Mouse (Mus musculus) activated CD4-positive, CD25-positive, alpha-beta regulatory T cell, adult 4 months (primary cell): ENCODE data around the gene Nr2e3. TPM values are rescaled to one million over a fixed set of nuclear protein-coding genes. Genes with fewer than 3 reads are reported as not detected.
"Not testable (repeated sequence)": the region's sequence is repeated elsewhere in the genome, so short reads cannot be mapped to it uniquely, and the experiment has no call there.

Source experiments
- ATAC-seq: one replicate; pipeline ENCODE4 v1.8.0; 2017
- polyA plus RNA-seq, 2 experiments: library from polyadenylated mRNA; unstranded; fragments of 100-300 nt; shearing (Covaris generic); gene quantifications; one replicate each; pipeline ENCODE4 v1.2.1; 2017

Nr2e3 gene
- polyA plus RNA-seq: not detected

DNA sequence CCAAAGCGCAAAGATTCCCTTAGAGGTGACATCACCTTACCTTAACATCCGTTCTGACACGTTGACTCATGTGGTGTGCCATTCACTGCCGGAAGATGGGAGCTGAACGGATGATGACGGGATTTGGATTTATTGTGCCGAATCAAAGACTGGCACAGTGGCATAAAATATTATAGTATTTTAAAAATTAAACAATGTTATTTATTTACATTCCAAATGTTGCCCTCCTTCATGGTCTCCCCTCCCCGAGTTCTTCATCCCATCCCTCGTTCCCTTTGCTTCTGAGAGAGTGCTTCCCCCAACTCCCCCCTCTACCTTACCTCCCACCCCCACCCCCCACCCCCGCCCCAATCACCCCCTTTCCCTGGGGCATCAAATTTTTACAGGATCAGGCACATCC lies at the start of gene Nr2e3:
Nr2e3 (minus strand) TSS at position 101 of the 400 bp plus-strand sequence.
- ATAC-seq: no peak

DNA sequence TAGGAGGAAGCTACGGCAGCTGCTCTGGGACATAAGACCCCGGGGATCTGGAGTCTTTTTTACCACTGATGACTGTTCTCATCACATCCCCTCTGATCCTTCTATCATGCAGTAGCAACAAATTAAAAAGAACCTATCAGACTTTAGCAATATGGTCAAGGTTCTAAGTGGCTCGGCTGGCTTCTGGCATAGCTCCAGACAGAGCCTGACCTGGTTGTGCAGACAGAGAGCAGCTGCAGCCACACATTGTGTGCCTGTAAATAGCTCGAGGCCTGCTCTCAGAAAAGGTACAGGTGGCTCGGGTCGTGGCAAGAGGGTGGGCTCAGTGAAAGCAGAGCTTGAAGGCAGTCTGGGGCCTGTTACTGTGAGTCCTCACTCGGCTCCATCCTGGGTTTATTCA lies 48.5 kb upstream of the Nr2e3 start:
- no peak for ATAC-seq

DNA sequence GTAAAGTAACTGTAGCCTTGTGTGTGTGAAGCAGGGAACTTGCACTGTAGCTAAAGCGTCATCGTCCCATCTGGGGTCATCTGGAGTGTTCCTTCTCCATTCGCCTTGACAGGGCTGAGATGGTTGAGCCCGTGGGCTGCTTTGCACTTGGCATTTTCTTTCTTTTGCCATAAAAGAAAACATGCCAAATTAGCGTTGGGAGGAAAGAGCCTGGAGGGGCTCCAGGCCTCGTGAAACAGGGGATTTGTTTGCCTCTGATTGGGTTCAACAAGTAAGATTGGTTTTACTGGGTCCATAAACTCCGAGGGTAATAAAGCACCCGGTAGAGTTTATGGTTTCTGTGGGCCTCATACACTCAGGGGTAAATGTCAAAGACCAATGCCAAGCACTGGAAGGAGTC lies 41.9 kb upstream of the Nr2e3 start:
- ATAC-seq: no peak

DNA sequence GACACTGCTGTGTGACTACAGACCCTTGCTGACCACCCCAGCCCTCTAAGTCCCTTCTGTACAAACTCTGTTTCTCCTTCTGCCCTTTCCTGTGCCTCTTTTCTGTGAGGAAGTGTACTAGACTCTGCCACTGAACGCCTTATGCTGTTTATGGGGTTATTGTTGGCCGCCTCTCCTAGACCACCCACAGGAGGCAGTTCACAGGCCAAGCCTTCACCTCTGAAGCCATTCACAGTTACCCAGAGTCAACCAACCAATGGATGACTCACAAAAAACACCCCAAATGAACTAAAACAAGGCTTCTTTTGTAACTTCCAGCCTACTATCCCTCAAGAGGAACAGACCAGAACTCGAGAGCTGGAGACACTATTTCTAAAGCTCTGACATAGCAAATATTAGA lies 41.0 kb upstream of the Nr2e3 start:
- ATAC-seq: no peak

DNA sequence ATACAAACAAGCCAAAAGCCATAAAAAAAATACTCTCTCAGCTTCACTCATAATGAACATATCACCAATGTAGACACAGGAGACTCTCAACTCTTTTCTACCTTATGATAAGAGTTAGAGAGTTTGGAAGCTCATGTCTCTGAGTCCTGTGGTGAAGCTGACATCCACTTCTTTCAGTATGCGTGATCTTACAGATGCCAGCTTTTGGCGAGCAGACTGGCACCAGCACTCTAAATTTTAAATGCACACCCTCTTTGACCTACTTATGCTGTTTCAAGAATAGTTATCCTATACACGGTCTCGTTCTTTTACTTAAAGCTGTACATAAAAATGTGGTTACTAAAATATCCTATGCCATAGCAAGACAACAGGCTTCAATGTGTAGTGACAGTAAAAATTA lies 37.3 kb upstream of the Nr2e3 start:
- no peak for ATAC-seq

DNA sequence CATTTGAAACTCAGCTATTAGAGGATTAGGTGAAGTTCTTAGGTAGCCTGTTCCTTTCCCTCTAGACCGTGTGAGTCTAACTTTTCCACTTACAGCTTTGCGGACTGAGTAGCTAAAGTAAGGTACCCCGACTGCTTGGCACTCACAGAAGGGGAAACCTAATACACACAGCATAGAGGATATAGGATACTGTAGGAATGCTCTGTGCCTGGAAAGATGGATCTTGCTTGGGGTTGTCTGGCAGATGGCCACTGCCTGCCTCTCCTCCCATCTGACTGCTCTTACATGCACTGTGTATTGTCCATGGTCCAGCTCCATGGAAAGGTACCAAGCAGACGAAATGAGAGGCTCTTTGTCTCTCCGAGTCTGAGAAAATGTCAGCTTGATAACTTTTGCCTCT lies 30.9 kb upstream of the Nr2e3 start:
- no peak for ATAC-seq

DNA sequence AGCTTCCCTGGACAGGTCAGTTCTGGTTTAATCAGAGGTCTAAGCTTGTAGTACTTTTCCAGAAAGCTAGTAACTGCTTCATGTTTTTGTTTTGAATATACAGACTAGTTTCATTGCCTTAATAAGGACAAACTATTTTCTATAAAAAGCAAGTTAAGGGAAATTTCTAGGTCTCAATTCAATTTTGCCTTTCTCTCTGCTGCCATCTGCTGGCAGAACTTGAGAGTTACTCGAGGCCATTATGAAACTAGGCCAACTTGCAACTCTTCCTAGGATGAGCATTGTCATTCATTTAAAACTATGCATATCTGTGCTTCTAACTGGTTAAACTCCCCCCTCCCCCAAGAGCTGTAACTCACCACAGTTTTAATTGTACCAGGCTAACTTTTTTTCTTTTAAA lies 29.4 kb upstream of the Nr2e3 start:
- ATAC-seq: no peak

DNA sequence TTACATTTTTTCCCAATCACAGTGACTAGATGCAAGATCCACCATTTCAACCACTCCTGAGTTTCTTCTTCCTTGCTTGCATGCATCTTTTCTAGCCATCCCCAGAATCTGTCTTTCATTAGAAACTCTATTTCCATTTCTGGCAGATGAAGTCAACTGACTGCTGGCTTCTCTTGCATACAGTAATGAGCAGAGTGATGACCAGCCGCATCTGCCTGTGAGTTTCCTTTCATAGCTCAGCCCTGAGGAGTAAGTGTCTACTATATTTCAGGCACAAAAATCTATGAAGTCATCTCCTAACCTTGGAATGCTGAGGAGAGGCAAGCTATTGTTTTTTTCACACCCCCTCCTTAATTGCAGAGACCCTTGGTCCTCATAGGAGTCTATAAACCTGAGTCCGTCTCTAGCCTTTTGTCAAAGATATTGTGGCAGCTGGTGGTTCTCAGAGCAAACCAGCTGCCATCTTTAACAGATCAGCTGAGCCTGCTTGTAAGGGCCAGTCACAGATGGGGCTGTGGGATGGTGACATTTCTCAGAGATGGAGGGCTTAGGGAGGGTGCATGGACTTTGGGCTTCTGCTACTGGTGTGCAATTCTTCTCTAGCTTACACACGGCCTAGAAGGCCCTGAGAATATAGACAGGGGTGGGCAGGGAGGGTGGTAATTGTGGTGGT lies 25.6 kb upstream of the Nr2e3 start:
- no peak for ATAC-seq

DNA sequence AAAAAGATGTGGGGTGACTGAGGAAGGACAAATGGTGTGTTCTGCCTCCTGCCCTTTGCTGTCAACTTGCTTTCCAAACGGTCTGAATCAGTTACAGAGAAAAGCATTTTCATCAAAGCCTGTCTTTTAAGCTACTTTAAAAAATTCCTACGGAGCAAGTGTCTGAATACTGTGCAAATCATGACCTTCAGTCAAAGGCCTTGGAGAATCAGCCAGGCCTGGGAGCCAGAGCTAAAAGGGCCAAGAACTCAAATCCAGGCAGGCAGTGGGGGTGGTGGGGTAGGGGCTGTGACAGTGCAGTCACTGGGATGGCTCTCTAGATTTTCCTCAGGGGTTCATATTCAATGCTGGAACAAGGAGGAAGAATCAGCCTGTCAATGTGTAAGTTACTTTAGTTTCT lies 20.7 kb upstream of the Nr2e3 start:
- no peak for ATAC-seq

DNA sequence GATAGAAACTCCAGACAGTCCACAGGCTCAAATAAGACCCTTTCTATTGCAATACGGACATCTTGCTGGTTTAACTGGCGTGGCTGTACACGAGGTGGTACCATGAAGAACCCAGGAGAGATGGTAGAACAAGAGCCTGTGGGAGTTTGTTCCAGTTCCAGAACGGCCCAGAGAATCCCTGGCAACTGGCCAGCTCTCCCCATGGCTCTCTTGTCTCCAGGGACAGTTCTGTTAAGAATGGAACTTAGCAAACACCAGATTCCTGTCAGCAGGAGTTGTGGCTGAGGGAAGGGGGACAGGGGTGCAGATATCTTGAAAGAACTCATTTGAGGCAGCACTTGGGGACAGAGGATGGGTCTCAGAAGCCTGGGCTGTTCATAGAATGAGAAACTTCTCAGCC lies 10.8 kb upstream of the Nr2e3 start:
- ATAC-seq: no peak

DNA sequence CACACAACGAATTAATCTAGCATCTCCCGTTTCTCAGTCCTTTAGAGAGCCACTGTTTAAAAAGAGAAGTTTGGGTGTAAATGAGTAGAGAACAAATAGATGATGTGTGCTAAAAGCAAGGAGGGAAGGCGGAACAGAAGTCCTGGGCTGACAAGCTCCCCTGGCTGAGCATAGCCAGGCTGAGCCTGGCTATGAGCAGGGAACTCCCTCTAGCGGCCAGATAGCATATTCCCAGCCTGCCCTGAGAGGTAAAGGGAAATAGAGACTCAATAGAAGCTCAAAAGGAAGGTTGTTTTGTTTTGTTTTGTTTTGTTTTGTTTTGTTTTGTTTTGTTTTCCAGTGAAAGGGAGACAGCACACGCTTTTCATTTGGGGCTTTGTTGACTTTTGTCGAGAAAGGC lies 8.9 kb upstream of the Nr2e3 start:
- ATAC-seq: peak; percentile 76

DNA sequence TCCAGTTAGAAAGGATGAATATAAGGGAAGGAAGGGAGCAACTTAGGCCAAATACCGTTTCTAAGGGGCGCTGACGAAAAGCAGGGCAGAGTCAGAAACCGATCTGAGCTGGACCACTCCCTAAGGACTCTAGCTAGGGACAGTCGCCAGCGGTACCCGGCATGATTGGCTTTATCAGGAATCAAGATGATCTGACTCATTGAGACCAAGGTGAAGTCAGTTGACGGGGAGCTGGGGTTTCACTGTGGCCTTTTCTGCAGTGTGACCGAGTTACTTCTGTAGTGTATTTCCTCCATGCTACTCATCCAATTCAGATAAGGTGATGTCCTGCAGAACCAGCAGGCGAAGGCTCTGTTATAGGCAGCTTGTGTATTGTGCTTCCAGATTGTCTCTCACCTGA lies 4.6 kb upstream of the Nr2e3 start:
- no peak for ATAC-seq

DNA sequence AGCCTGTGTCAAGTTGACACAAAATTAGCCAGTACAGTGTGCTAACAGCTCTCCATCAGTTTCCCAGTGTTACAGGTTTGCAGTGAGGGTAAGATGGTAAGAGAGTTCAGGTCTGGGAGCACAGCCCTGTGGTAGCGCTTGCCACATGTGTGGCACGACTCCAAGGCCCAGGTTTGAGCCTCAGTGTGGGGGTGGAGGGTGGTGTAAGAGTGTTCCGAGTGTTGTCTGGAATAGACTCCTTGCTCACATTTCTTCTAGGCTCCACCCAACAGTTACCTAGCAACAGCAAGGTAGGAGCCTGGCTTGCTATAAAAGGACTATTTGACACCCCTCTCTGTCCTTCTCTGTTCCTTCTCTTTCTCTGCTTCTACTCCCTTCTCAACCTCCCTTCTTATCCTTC lies 3.9 kb upstream of the Nr2e3 start:
- no peak for ATAC-seq

DNA sequence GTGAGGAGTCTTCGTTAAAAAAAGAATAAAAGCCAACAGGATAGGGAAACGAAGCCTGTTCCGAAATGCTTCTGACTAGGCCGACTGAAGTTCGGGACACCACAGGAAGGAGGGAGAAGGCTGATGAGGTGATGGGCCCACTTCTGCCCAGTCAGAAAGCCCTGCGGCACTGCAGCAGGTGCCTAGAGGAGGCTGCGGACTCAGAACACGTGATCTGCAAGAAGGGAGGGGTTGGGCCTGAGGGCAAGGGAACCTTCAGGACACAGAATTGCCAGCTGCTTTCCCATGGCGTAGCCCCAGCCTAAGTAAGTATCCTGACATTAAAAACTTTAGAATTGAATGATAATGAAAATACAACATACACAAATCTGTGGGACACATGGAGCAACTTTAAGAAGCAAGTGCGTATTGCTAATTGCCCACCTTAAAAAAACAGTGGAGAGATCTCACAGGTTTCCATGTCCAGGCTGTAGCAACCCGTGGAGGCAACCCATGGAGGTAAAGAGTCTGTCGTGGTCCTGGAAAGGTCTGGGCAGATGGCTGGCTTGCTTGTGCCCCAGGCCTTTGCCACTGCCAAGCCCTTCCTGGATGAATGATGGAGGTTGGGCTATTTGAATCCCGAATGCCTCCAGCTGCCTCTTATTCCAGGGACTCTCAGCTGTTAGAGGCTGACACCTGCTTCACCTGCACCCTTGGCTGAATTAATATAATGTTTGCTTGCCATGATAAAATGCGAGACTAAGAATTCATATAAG lies 919 bp upstream of the Nr2e3 start:
- ATAC-seq: no peak

DNA sequence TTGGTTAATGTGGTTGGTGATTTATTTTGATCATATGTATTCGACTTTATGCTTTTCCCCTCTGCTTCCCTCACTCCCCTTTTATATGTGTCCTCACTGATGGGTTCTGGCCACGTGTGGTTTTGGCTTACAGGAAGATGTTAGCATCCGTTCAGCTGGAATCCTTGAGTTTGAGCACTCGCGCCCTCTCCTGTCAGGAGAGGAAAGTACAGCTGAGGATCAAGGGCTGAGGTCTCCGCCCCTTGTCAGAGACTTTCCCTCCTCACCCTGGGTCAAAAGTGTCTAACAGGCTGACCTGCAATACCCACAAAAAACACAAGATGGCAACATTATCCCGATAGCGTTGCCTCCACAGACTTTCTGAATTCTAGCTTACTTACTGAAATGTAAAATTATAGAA lies 1.2 kb downstream of the Nr2e3 start:
- ATAC-seq: peak; percentile 100

DNA sequence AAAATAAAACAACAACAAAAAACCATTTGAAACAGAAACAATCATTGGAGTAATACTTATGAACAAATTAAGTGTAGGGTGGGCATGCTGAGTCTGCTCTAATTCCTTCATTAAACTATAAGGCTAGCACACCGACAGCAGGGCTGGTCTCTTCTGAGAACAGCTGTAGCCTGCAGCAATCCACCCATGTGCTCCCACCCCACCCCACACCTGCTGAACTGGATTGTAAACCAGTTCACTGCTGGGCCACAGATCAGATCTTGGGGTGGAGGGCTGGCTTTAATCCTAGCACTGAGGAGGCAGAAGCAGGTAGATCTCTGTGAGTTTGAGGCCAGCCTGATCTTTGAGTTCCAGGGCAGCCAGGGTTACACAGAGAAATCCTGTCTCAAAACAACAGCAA lies 2.3 kb downstream of the Nr2e3 start:
- not testable (repeated sequence) for ATAC-seq

DNA sequence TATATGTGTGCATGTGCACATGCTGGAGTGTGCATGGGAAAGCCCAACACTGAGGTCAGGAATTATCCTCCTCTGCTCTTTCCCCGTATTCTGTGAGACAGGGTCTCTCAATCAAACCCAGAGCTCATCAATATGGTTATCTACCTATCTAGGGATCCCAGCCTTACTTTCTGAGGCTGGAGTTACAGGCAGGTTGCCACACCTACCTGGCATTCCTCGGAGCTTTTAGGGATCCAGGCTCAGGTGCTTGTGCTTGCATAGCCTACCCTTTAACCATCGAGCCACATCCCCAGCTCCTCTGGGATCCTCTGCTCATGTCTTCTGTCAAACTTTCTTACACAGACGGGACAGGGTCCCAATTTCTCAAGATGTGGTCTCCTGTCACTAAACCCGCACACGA lies 4.0 kb downstream of the Nr2e3 start:
- ATAC-seq: no peak

DNA sequence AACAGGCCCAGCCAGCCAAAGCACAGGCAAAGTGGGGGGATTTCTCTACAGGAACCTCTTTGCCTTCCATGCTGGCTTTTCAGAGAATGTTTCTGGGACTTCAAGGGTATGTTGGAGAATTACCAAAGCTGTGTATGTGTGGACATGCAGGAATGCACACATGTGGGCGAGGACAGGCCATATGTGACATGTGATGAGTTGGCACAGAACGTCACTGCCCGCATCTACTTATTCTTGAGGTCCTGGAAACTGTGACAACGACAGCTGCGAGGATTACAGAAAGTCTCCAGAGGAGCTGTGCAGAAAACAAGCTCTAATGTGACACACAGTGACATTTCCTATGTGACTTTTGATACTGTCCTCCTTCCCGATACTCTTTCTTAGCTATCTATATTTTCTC lies 4.8 kb downstream of the Nr2e3 start:
- no peak for ATAC-seq

DNA sequence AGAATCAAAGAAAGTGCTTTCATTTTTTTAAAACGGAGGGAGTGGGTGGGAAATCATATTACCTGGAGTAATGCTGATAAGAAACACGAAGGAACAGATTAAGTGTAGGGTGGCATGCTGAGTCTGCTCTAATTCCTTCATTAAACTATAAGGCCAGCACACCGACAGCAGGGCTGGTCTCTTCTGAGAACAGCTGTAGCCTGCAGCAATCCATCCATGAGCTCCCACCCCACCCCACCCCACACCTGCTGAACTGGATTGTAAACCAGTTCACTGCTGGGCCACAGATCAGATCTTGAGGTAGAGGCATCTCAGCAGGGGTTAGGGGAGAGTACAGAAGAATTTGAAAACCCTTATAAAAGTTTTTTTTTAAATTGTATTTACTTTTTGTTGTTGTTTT lies 5.3 kb downstream of the Nr2e3 start:
- ATAC-seq: no peak

DNA sequence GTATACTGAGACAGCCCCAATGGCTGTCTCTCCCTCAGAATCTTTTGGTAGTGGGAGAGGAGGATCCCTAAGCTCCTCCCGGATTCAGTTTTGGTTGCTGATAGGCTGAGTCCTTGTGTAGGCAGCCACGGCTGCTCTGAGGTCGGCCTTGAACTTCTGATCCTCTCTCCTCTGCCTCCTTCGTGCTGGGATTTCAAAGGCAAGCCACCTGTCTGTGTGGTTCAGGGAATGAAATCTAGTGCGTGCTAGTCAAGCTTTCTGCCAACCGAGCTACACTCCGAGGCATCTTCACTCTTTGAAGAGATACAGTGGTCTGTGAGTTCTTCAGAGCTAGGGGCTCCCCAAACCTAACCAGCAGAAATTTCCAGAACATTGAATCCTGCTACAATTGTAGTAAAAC lies 6.9 kb downstream of the Nr2e3 start:
- no peak for ATAC-seq

DNA sequence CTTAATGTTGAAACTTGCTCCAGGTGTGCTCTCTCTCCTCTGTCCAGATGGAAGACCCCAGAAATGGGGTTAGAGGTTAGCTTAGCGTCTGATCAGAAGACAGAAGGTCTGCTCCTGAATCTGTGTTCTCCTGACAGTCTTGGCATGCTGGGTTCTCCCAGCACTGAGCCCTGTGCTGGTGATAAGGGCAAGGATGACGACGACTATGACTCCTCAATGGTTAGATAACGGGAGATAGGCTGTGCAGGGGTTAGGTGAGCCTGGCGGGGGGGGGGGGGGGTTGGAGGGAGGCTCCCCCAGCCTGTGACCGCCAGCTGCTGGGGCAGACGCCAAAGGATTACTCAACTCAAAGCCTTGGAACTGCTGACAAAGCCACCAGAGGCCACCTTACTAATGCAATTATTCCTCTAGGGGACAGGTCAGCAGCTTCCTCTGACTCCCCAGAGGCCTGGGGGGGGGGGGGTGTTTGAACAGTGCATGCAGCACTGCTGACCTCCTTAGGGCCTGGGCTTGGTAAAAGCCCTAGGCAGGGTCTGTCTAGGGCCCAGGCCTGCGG lies 7.9 kb downstream of the Nr2e3 start:
- ATAC-seq: no peak

DNA sequence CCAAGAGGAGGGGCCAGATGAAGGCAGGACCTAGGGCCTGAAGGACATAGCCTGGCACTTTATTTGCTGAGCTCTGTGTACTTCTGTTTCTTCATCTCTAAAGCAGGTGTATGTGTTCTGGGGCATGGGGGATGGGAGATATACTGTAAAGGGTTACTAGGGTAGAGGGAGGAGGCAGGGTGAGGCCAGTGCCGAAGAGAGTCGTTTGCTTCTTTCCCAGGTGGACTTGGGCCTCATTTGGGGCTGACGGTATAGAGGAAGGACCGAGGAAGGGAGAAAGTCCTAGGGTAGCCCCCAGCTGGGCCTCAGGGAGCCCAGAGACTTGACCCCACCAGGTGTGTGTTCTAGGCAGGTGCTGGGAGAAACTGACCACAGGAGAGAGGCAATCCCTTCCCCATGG lies 8.5 kb downstream of the Nr2e3 start:
- ATAC-seq: no peak

DNA sequence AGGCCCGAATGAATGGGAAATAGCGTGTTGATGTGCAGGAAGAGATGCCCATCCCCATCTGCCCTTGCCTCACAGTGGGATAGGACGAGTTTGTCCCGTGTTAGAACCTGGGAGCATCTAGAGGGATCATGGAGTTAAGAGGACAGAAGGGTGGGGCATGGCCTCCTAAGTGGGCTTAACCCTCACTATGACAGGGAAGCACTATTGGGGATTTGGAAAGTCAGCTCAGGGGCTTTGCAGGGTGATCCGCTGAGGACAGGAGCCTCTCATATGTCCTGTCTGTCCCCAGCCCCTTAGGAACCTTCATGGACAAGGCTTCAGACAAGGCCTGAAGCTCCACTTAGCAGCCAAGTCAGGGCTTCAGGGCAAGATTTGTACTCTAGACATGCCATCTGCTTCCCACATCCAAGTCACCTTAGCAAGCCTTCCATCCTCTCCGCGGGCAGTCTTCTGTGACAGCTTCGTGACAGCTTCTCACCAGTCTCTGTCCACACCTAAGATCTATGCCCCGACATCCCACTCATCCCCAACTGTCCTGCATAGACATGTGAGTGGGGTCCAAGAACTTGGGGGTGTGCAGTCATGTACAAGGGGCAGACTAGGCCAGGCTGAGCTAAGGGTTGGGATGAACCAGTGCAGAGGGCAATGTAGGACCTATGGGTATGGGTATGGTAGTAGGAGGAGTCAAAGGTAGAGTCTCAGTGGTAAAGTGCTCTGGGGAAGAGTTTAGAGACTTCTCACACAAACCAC lies 9.3 kb downstream of the Nr2e3 start:
- ATAC-seq: no peak

DNA sequence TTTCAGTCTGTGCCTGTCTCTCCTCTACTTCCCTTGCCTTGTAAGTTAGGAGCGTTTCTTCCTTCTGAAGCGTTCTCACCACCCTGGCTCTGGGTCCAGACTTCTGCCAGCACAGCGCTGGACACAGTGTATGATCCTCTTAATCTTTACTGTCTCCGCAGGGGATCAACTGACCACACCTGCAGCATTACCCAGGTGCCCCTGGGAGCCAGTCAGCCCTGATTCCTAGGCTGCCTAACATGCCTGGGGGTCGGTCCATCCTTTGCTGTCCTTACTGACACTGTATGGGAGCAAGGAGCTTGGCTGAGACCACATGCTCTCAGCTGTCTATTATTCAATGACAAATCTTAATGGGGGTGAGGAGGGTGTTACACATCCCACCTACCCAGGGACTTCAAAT lies 10.5 kb downstream of the Nr2e3 start:
- no peak for ATAC-seq
